Mouse (Mus musculus) embryonic facial prominence, embryonic 12.5 days (tissue): ENCODE results near the gene Ceacam10. TPM values are rescaled to one million over a fixed set of nuclear protein-coding genes. Genes with fewer than 3 reads are reported as not detected.

ENCODE experiments used
- ATAC-seq: fragments of 200-750 bp; cut with Nextera tagmentation; 2 replicates; pipeline ENCODE4 v1.8.0; 2017; ENCODE audit not compliant: insufficient number of reproducible peaks, insufficient read depth, low FRiP score, low TSS enrichment
- H3K27ac ChIP-seq: fragments of 300-500 bp; sonication (generic); 2 replicates; pipeline ENCODE4 v1.5.1; 2016; ENCODE audit warnings: mild to moderate bottlenecking
- H3K27me3 ChIP-seq: fragments of 300-500 bp; sonication (generic); 2 replicates; pipeline ENCODE4 v1.6.1; 2016; ENCODE audit warnings: mild to moderate bottlenecking, moderate library complexity
- H3K36me3 ChIP-seq: fragments of 300-500 bp; sonication (generic); 2 replicates; pipeline ENCODE4 v1.6.1; 2016; ENCODE audit warnings: mild to moderate bottlenecking
- H3K4me1 ChIP-seq: fragments of 300-500 bp; sonication (generic); 2 replicates; pipeline ENCODE4 v1.6.1; 2016
- H3K4me2 ChIP-seq: fragments of 300-500 bp; sonication (generic); replicated peaks from 2 replicates; pipeline ENCODE4 v1.6.1; 2016; ENCODE audit warnings: mild to moderate bottlenecking, moderate library complexity
- H3K4me3 ChIP-seq: fragments of 300-500 bp; sonication (generic); 2 replicates; pipeline ENCODE4 v1.5.1; 2016; ENCODE audit warnings: mild to moderate bottlenecking
- H3K9ac ChIP-seq: fragments of 300-500 bp; sonication (generic); 2 replicates; pipeline ENCODE4 v1.6.1; 2016; ENCODE audit warnings: mild to moderate bottlenecking, moderate library complexity
- H3K9me3 ChIP-seq: fragments of 300-500 bp; sonication (generic); 2 replicates; pipeline ENCODE4 v1.6.1; 2016; ENCODE audit warnings: mild to moderate bottlenecking, moderate library complexity
- WGBS: fragments of 180-500 bp; shearing (Covaris S2); methylation state at CpG from one replicate; pipeline ENCODE4 v1.1.7; 2016; 5-methylcytosine and 5-hydroxymethylcytosine counted together
- polyA plus RNA-seq: library from polyadenylated mRNA; unstranded; fragments of >200 nt; fragmentation: Nextera tagmentation; extraction: Ambion mirVana; gene quantifications from 2 replicates; pipeline ENCODE4 v1.2.1, GENCODE M21; 2016

The Ceacam10 gene
- polyA plus RNA-seq, 1 experiment from 2014 or later: 0.38 TPM

GRCm38 (mm10) chr7:24797918-24798317 lies 20.9 kb downstream of the Ceacam10 start:
- no peak overlapping the region for H3K9ac ChIP-seq
- H3K27me3 ChIP-seq: no peaks in the 10 kb centered on the region
- no peak overlapping the region for H3K27ac ChIP-seq
- H3K36me3 ChIP-seq: no peaks in the 10 kb centered on the region
- H3K4me2 ChIP-seq: no peak overlapping the region
- peaks cover 5% of the 10 kb centered on the region; the same call in 1 of the 2 replicates for H3K9me3 ChIP-seq
- 94% methylated on average over 1 of the region's 1 CpGs for WGBS
- H3K4me3 ChIP-seq: no peak overlapping the region
- no peaks in the 10 kb centered on the region for H3K4me1 ChIP-seq
- ATAC-seq: no peak

DNA sequence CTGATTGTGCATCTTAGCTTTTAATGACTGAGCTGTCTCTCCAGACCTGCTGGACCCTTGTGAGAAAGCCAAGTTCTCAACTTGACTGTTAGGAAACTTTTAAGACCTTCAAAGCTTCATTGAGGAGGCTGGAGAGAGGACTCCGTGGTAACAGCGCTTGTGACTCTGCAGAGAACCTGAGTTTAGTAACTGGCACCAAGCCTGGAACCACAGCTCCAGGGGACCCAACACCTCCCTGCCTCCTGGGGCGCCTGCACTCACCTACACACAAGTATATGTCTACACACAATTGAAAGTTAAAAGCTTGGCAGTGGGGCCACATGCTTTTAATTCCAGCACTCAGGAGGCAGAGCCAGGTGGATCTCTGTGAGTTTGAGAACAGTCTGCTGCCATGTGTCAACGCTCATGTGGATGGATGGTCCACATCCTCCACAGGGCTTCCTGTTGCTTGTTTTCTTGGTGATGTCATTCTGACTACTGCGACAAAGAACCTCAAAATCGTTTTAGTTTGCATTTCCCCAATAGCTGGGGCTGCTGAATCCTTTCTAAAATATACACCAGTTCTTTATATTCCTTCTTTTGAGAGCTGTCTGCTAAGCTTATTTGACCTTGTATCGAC lies 25.3 kb downstream of the Ceacam10 start:
- H3K4me3 ChIP-seq: no peak overlapping the region
- no peak for ATAC-seq
- H3K4me1 ChIP-seq: no peaks in the 10 kb centered on the region
- no peak overlapping the region for H3K27ac ChIP-seq
- WGBS: 72% methylated on average over 7 of the region's 7 CpGs
- no peaks in the 10 kb centered on the region for H3K27me3 ChIP-seq
- H3K9ac ChIP-seq: no peak overlapping the region
- H3K36me3 ChIP-seq: no peaks in the 10 kb centered on the region
- no peaks in the 10 kb centered on the region; the same call in 1 of the 2 replicates for H3K9me3 ChIP-seq
- H3K4me2 ChIP-seq: no peak overlapping the region

- Histone ChIP-seq H3K4me1 (no peaks in the 10 kb centered on the region), H3K9ac (no peak overlapping the region), H3K4me3 (no peak overlapping the region), H3K27me3 (no peaks in the 10 kb centered on the region), H3K4me2 (no peak overlapping the region), H3K27ac (no peak overlapping the region), H3K36me3 (no peaks in the 10 kb centered on the region), H3K9me3 (no peaks in the 10 kb centered on the region)
- WGBS: 63% methylated on average over 6 of the region's 6 CpGs
- no peak for ATAC-seq
Observed at GRCm38 (mm10) chr7:24804826-24805225, 27.8 kb downstream of the Ceacam10 start.

- H3K4me1 ChIP-seq: no peaks in the 10 kb centered on the region
- peaks cover 2% of the 10 kb centered on the region; the same call in 1 of the 2 replicates for H3K27me3 ChIP-seq
- no peak overlapping the region for H3K4me2 ChIP-seq
- H3K27ac ChIP-seq: no peak overlapping the region
- H3K9me3 ChIP-seq: no peaks in the 10 kb centered on the region
- no peaks in the 10 kb centered on the region for H3K36me3 ChIP-seq
- H3K9ac ChIP-seq: no peak overlapping the region
- H3K4me3 ChIP-seq: no peak overlapping the region
- ATAC-seq: no peak
- 48% methylated on average over 2 of the region's 2 CpGs for WGBS
Observed at GRCm38 (mm10) chr7:24809041-24809440, 32.0 kb downstream of the Ceacam10 start.

DNA sequence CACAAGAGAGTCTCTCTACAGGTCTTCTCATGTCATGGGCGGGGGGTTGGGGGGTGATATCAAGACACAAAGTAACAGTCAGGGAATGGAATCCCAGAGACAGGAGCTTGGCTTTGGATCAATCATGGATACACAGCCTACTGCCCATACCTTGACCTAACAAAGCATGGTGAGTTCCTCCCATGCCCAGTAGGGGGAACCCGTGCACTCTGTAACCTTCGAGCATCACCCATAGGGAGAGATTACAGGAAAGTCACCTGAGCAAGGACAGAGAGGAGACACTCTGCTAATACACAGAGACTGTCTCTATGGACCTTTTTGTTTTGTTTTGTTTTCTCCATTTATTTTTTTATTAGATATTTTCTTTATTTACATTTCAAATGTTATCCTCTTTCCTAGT lies 40.5 kb downstream of the Ceacam10 start:
- no peaks in the 10 kb centered on the region for H3K9me3 ChIP-seq
- H3K9ac ChIP-seq: no peak overlapping the region
- 5% methylated on average over 3 of the region's 3 CpGs for WGBS
- H3K4me2 ChIP-seq: no peak overlapping the region
- H3K4me1 ChIP-seq: no peaks in the 10 kb centered on the region
- H3K27me3 ChIP-seq: peaks cover 2% of the 10 kb centered on the region; the same call in 1 of the 2 replicates
- H3K4me3 ChIP-seq: no peak overlapping the region
- H3K36me3 ChIP-seq: no peaks in the 10 kb centered on the region
- no peak overlapping the region for H3K27ac ChIP-seq
- no peak for ATAC-seq

DNA sequence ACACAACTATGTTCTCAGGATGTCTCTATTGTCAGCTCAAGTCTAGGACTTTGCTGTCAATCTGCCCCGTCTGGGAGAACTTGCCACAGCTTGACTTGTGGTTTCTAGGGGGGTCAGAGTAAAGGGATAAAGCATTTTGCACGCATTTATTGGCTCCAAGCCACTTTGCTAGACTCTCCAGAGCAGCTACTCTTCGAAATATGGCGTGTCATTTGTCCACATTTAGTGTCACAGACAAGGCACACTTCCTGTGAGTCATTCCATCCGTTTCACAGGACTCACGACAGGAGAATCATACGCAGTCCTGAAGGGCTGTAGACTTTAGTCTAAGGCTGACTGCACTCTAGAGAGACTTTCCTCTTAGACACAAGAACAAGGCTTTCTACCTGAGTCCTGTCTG lies 47.4 kb downstream of the Ceacam10 start:
- no peaks in the 10 kb centered on the region for H3K27me3 ChIP-seq
- H3K36me3 ChIP-seq: no peaks in the 10 kb centered on the region
- H3K9me3 ChIP-seq: no peaks in the 10 kb centered on the region
- no peak overlapping the region for H3K4me2 ChIP-seq
- H3K27ac ChIP-seq: no peak overlapping the region
- H3K4me1 ChIP-seq: no peaks in the 10 kb centered on the region
- no peak for ATAC-seq
- no peak overlapping the region for H3K4me3 ChIP-seq
- 76% methylated on average over 7 of the region's 7 CpGs for WGBS
- H3K9ac ChIP-seq: no peak overlapping the region

DNA sequence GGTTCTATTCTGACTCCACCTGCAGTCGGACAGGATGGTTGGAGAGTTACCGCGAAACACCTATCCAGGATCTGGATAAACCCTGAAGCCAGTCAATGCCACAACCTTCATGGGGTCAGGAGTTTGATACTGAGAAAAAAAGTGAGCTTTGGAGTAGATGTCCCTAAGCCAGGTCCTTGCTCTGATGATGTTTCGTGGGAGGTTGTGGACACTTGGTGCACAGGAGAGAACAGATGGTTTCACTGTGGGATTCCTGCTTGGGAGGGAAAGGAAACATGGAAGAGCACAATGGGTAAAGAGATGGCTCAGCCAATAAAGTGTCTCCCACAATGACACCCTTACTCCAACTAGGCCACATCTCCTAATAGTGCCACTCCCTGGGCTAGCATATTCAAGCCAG lies 50.2 kb downstream of the Ceacam10 start:
- no peak overlapping the region for H3K4me2 ChIP-seq
- H3K9ac ChIP-seq: no peak overlapping the region
- no peak overlapping the region for H3K4me3 ChIP-seq
- no peak overlapping the region for H3K27ac ChIP-seq
- WGBS: 92% methylated on average over 4 of the region's 4 CpGs
- no peaks in the 10 kb centered on the region for H3K27me3 ChIP-seq
- no peak for ATAC-seq
- no peaks in the 10 kb centered on the region for H3K4me1 ChIP-seq
- H3K9me3 ChIP-seq: no peaks in the 10 kb centered on the region
- H3K36me3 ChIP-seq: no peaks in the 10 kb centered on the region

Other genes with a start within 250 kb of the Ceacam10 start
- gene Irgq, start 246.5 kb upstream of the Ceacam10 start, polyA plus RNA-seq: 17.6 and 18.0 TPM in 2 replicates
- not detected in 2 replicates for gene Pinlyp, start 231.1 kb upstream of the Ceacam10 start, polyA plus RNA-seq
- gene Xrcc1, start 230.9 kb upstream of the Ceacam10 start, polyA plus RNA-seq: 117 and 124 TPM in 2 replicates
- 23.7 and 23.8 TPM in 2 replicates for gene Ethe1, start 189.7 kb upstream of the Ceacam10 start, polyA plus RNA-seq
- 5.1 and 5.9 TPM in 2 replicates for gene Zfp575, start 189.6 kb upstream of the Ceacam10 start, polyA plus RNA-seq
- 0.20 and 0.47 TPM in 2 replicates for gene Phldb3, start 166.4 kb upstream of the Ceacam10 start, polyA plus RNA-seq
- gene Lypd3, start 140.7 kb upstream of the Ceacam10 start, polyA plus RNA-seq: 2.8 and 3.5 TPM in 2 replicates
- gene Tex101, start 100.5 kb upstream of the Ceacam10 start, polyA plus RNA-seq: not detected in 2 replicates
- not detected in 2 replicates for gene BC049730, start 68.0 kb upstream of the Ceacam10 start, polyA plus RNA-seq
- not detected in 2 replicates for gene Gm4763, start 50.3 kb upstream of the Ceacam10 start, polyA plus RNA-seq
- gene Cd177, start 16.9 kb upstream of the Ceacam10 start, polyA plus RNA-seq: 0.37 and 0.96 TPM in 2 replicates
- gene Gm9844, start 85.0 kb downstream of the Ceacam10 start, polyA plus RNA-seq: 17.9 and 21.4 TPM in 2 replicates
- not detected in 2 replicates for gene Lypd4, start 92.7 kb downstream of the Ceacam10 start, polyA plus RNA-seq
- gene Dmrtc2, start 92.9 kb downstream of the Ceacam10 start, polyA plus RNA-seq: not detected in 2 replicates
- 2,196 and 2,318 TPM in 2 replicates for gene Rps19, start 107.2 kb downstream of the Ceacam10 start, polyA plus RNA-seq
- gene Cd79a, start 120.2 kb downstream of the Ceacam10 start, polyA plus RNA-seq: 0.26 and 0.61 TPM in 2 replicates
- 114 and 120 TPM in 2 replicates for gene Arhgef1, start 125.7 kb downstream of the Ceacam10 start, polyA plus RNA-seq
- gene Gm4881, start 167.3 kb downstream of the Ceacam10 start, polyA plus RNA-seq: not detected in 2 replicates
- gene Rabac1, start 195.5 kb downstream of the Ceacam10 start, polyA plus RNA-seq: 106 and 116 TPM in 2 replicates
- 3.8 and 7.4 TPM in 2 replicates for gene Atp1a3, start 228.8 kb downstream of the Ceacam10 start, polyA plus RNA-seq